In genomic region chr12:54825202-54825601, GRCm38 (mm10) we compare ENCODE assay signal across 10 mouse cellular contexts. TPM values are rescaled to one million over a fixed set of nuclear protein-coding genes. Genes with fewer than 3 reads are reported as not detected.
DNase-seq lines count a peak whose midpoint lies in the region; ATAC-seq and TF ChIP-seq lines count a peak whose summit lies in the region.
"Had no signal": no experiment of that assay in that cellular context is flagged by ENCODE, and none has a peak within 500 bp of the region (broad histone marks: within the 10 kb centered on the region; RNA-seq: fewer than 3 reads in every experiment).

No protein-coding gene starts in this region.

- no peak overlapping the region for H3K4me2 ChIP-seq in lung, embryonic 14.5 days
- H3K4me2 ChIP-seq in heart, embryonic 12.5 days, result no peak overlapping the region
- H3K4me2 ChIP-seq: hindbrain, embryonic 12.5 days; midbrain, embryonic 12.5 days had no signal

- DNase-seq in embryo, embryonic 10.5 days (ENCODE audit: low spot score), result peak; percentile 28
- DNase-seq in embryo, embryonic 9.5 days (ENCODE audit: extremely low spot score), result no peak
- DNase-seq in lung, embryonic 14.5 days, result peak; percentile 37
- DNase-seq in lung, postnatal 14 days, result no peak
- no peak for DNase-seq in urinary bladder, postnatal 14 days (ENCODE audit: low spot score)

- ATAC-seq in lung, embryonic 14.5 days (ENCODE audit: insufficient read depth), result no peak
- ATAC-seq in activated CD4-positive, CD25-positive, alpha-beta regulatory T cell, adult 4 months, result peak; percentile 28
- ATAC-seq in heart, embryonic 12.5 days (ENCODE audit: insufficient number of reproducible peaks, low FRiP score), result no peak

- no peak overlapping the region for H3K27ac ChIP-seq in lung, embryonic 14.5 days (ENCODE audit: low read depth)
- no peak overlapping the region for H3K27ac ChIP-seq in small intestine, adult 2 months (ENCODE audit: insufficient read depth, low read depth, low read length)
- no peak overlapping the region for H3K27ac ChIP-seq in heart, embryonic 12.5 days (ENCODE audit: poor library complexity, severe bottlenecking)
- H3K27ac ChIP-seq: hindbrain, embryonic 12.5 days; midbrain, embryonic 12.5 days had no signal

- TF ChIP-seq CTCF in lung, embryonic 14.5 days (IDR thresholded peaks at IDR 0.05; ENCODE audit: low read depth), result peak; percentile 56
- peak; percentile 60; the same call in 1 of the 2 replicates for TF ChIP-seq CTCF in small intestine, adult 2 months (IDR thresholded peaks at IDR 0.05; ENCODE audit: extremely low read depth, insufficient read length, insufficient replicate concordance, low read depth, low read length)

- no peak for TF ChIP-seq POLR2A in small intestine, adult 2 months (IDR thresholded peaks at IDR 0.05; ENCODE audit: low read depth, low read length)

- no peaks in the 10 kb centered on the region for H3K9me3 ChIP-seq in lung, embryonic 14.5 days (ENCODE audit: low read depth, low read length)
- no peaks in the 10 kb centered on the region for H3K9me3 ChIP-seq in heart, embryonic 12.5 days (replicated peaks)
- H3K9me3 ChIP-seq: hindbrain, embryonic 12.5 days; midbrain, embryonic 12.5 days had no signal

- no peak overlapping the region for H3K9ac ChIP-seq in lung, embryonic 14.5 days
- no peak overlapping the region for H3K9ac ChIP-seq in heart, embryonic 12.5 days
- H3K9ac ChIP-seq: hindbrain, embryonic 12.5 days; midbrain, embryonic 12.5 days had no signal

- no peak overlapping the region for H3K4me3 ChIP-seq in lung, embryonic 14.5 days (ENCODE audit: low read depth, low read length)
- H3K4me3 ChIP-seq in small intestine, adult 2 months (ENCODE audit: low read depth, low read length), result no peak overlapping the region
- H3K4me3 ChIP-seq in heart, embryonic 12.5 days, result no peak overlapping the region
- H3K4me3 ChIP-seq: hindbrain, embryonic 12.5 days; midbrain, embryonic 12.5 days had no signal

- H3K36me3 ChIP-seq in lung, embryonic 14.5 days (ENCODE audit: insufficient read depth), result no peaks in the 10 kb centered on the region
- no peaks in the 10 kb centered on the region for H3K36me3 ChIP-seq in small intestine, adult 2 months (ENCODE audit: control insufficient read depth, insufficient read depth, low read length)
- no peaks in the 10 kb centered on the region for H3K36me3 ChIP-seq in heart, embryonic 12.5 days
- H3K36me3 ChIP-seq: hindbrain, embryonic 12.5 days; midbrain, embryonic 12.5 days had no signal

- WGBS in lung, embryonic 14.5 days, result 92% methylated on average over 3 of the region's 3 CpGs
- WGBS in small intestine, adult 2 months, result 98% methylated on average over 3 of the region's 3 CpGs
- 96% methylated on average over 3 of the region's 3 CpGs for WGBS in heart, embryonic 12.5 days

- peaks cover 3% of the 10 kb centered on the region; the same call in 1 of the 2 replicates for H3K4me1 ChIP-seq in lung, embryonic 14.5 days (ENCODE audit: insufficient read depth)
- H3K4me1 ChIP-seq in small intestine, adult 2 months (ENCODE audit: control insufficient read depth, insufficient read depth, insufficient read length, low read length), result peaks cover under 1% of the 10 kb centered on the region; the same call in 1 of the 2 replicates
- peaks cover 4% of the 10 kb centered on the region for H3K4me1 ChIP-seq in heart, embryonic 12.5 days (replicated peaks)
- H3K4me1 ChIP-seq: midbrain, embryonic 12.5 days had no signal

- H3K27me3 ChIP-seq in lung, embryonic 14.5 days (ENCODE audit: insufficient read depth, low read length), result no peaks in the 10 kb centered on the region
- H3K27me3 ChIP-seq in small intestine, adult 2 months (ENCODE audit: control insufficient read depth, insufficient read depth, low read length), result no peaks in the 10 kb centered on the region
- no peaks in the 10 kb centered on the region for H3K27me3 ChIP-seq in heart, embryonic 12.5 days (replicated peaks)
- H3K27me3 ChIP-seq: hindbrain, embryonic 12.5 days; midbrain, embryonic 12.5 days had no signal

RNA-seq across cellular contexts. Expression of gene Snx6, which starts 29.7 kb away (rescaled TPM):
- 186 and 188 TPM in 2 replicates for polyA plus RNA-seq in lung, embryonic 14.5 days (2014; fragmentation: Nextera tagmentation; extraction: Ambion mirVana)
- polyA plus RNA-seq in activated CD4-positive, CD25-positive, alpha-beta regulatory T cell, adult 4 months (2017; shearing (Covaris generic)), result 100 to 1,000 TPM; 128 to 153 TPM
- polyA plus RNA-seq in small intestine, adult 2 months (2012; rRNA removed), result 3.3 and 14.1 TPM in 2 replicates
- 122 and 135 TPM in 2 replicates for polyA plus RNA-seq in heart, embryonic 12.5 days (2016; fragmentation: Nextera tagmentation; extraction: Ambion mirVana)

RNA-seq across cellular contexts. Expression of gene Cfl2, which starts 37.5 kb away (rescaled TPM):
- 180 and 196 TPM in 2 replicates for polyA plus RNA-seq in lung, embryonic 14.5 days (2014; fragmentation: Nextera tagmentation; extraction: Ambion mirVana)
- 10 to 100 TPM; 26.5 to 30.6 TPM for polyA plus RNA-seq in activated CD4-positive, CD25-positive, alpha-beta regulatory T cell, adult 4 months (2017; shearing (Covaris generic))
- polyA plus RNA-seq in small intestine, adult 2 months (2012; rRNA removed), result 0.75 and 0.85 TPM in 2 replicates
- polyA plus RNA-seq in heart, embryonic 12.5 days (2016; fragmentation: Nextera tagmentation; extraction: Ambion mirVana), result 405 and 431 TPM in 2 replicates

Comparison
In these comparisons a context has a peak if more than half of its experiments do, and no peak if none do; other contexts are left out.
1. DNase-seq: peak in embryo, embryonic 10.5 days (single experiment) and lung, embryonic 14.5 days (single experiment); none in embryo, embryonic 9.5 days (single experiment), lung, postnatal 14 days (single experiment) and urinary bladder, postnatal 14 days (single experiment).
2. RNA of gene Cfl2, which starts 37.5 kb away (polyA plus RNA-seq): 405 to 431 TPM in heart, embryonic 12.5 days, 180 to 196 TPM in lung, embryonic 14.5 days and 26.5 to 30.6 TPM in activated CD4-positive, CD25-positive, alpha-beta regulatory T cell, adult 4 months; 0.75 to 0.85 TPM in small intestine, adult 2 months; every median in the first group is over 10 times any median in the second.